Mouse (Mus musculus): ENCODE results near the gene Cemip2. TPM values are rescaled to one million over a fixed set of nuclear protein-coding genes. Genes with fewer than 3 reads are reported as not detected.

Cemip2 gene
- polyA plus RNA-seq, 1 experiment from 2014 or later: 63.1 TPM

- no peaks in the 10 kb centered on the region for H3K27me3 ChIP-seq (ENCODE audit: insufficient read depth, poor library complexity, severe bottlenecking)
- H3K27ac ChIP-seq: no peak overlapping the region
- no peak overlapping the region for H3K4me3 ChIP-seq
- DNase-seq (ENCODE audit: low spot score): no peak
- no peaks in the 10 kb centered on the region for H3K36me3 ChIP-seq
- no peaks in the 10 kb centered on the region for H3K9me3 ChIP-seq
- 0 out of 2 replicates have a peak, but pooled peaks cover 5% of the 10 kb centered on the region for H3K4me1 ChIP-seq
These were observed 16.5 kb upstream of the Cemip2 start for GRCm38 (mm10) chr19:21761676-21762075.

DNA sequence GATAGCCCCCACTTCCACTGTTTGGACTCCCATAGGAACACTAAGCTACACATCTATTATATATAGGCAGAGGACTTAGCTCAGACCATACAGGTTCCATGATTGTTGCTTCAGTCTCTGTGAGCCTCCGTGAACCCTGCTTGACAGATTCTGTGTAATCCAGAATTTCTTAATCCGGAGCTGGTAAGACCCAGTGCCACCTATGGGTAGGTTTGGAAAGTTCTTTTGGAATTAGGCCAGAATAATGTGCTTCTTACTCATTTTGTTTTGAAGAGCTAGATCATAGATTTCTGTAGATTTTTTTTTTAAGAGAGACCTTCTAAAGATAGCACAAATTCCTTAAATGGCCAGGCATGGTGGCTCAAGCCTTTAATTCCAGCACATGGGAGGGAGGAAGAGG lies 14.1 kb upstream of the Cemip2 start:
- Histone ChIP-seq H3K4me3 (no peak overlapping the region), H3K36me3 (no peaks in the 10 kb centered on the region), H3K27ac (no peak overlapping the region), H3K27me3 (ENCODE audit: insufficient read depth, poor library complexity, severe bottlenecking) (no peaks in the 10 kb centered on the region), H3K4me1 (peaks cover 8% of the 10 kb centered on the region; the same call in 1 of the 2 replicates), H3K9me3 (no peaks in the 10 kb centered on the region)
- WGBS: 72% methylated on average over 2 of the region's 2 CpGs
- DNase-seq (ENCODE audit: low spot score): no peak

DNA sequence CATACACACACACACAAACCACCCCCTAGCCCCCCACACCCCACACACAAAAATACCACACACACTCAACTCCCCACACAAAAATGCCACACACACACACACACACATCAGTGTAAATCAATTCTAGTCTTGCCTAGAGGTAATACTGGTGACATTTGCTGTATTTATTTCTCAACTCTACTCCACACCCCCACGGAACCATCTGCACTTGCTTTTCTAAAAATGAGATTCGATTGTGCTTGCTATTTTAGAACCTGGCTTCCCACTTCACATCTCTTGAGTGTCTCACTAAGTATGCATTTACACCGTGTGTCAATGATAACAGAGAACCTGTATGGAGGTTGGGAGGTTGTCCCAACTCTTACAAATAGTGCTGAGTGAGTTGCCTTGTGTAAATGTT lies 13.4 kb upstream of the Cemip2 start:
- WGBS: 46% methylated on average over 3 of the region's 3 CpGs
- Histone ChIP-seq H3K9me3 (no peaks in the 10 kb centered on the region), H3K36me3 (no peaks in the 10 kb centered on the region), H3K4me1 (peaks cover 8% of the 10 kb centered on the region; the same call in 1 of the 2 replicates), H3K27ac (no peak overlapping the region), H3K4me3 (no peak overlapping the region), H3K27me3 (ENCODE audit: insufficient read depth, poor library complexity, severe bottlenecking) (no peaks in the 10 kb centered on the region)
- DNase-seq (ENCODE audit: low spot score): no peak

DNA sequence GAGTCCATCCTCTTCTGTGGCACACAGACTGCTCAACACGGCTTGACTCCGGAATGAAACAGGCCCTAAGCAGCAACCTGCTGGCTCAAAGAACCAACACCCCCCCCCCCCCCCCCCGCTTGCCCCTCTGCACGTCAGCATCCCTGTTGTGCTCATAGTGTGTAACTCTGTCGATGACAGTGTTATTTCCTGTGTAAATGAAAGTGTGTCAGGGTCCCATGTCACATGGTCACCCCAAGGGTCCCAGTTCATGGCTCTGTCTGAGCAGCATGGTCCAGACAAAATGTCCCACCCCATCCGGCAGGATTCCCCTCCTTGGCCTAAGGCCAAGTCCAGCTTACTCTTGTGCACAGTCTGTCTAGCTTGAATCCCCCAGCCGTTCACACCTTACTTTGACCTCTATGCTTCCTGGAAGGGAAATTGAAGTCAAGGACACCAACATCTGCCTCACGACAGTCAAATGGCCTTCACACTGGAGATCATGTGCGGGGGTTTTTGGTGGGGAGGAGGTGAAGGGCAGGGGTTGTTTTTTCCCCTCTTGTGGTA lies 10.6 kb upstream of the Cemip2 start:
- WGBS: 77% methylated on average over 9 of the region's 9 CpGs
- no peak overlapping the region for H3K27ac ChIP-seq
- no peak overlapping the region for H3K4me3 ChIP-seq
- no peaks in the 10 kb centered on the region for H3K9me3 ChIP-seq
- H3K4me1 ChIP-seq: peaks cover 8% of the 10 kb centered on the region; the same call in 1 of the 2 replicates
- H3K36me3 ChIP-seq: no peaks in the 10 kb centered on the region
- no peak for DNase-seq (ENCODE audit: low spot score)
- no peaks in the 10 kb centered on the region for H3K27me3 ChIP-seq (ENCODE audit: insufficient read depth, poor library complexity, severe bottlenecking)

DNA sequence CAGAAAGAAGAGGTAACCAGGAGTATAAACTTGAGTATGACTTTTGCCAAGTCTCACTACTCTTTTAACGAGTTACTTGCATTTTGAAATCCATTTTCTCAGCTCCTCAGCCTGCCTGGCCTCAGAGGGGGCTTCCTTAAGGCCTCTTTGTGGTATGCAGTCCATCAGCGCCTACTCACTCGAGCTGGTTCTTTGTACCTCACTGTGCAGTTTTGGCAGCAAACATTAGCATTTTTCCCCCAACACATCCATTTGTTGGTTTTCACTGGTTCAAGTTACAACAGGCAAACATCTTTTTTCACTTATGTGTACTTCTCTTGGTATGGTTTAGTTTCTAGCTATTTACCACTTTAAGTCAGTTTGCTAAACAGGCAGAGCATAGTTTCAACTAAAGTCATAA lies 8.3 kb upstream of the Cemip2 start:
- 80% methylated on average over 3 of the region's 3 CpGs for WGBS
- H3K27me3 ChIP-seq (ENCODE audit: insufficient read depth, poor library complexity, severe bottlenecking): no peaks in the 10 kb centered on the region

DNA sequence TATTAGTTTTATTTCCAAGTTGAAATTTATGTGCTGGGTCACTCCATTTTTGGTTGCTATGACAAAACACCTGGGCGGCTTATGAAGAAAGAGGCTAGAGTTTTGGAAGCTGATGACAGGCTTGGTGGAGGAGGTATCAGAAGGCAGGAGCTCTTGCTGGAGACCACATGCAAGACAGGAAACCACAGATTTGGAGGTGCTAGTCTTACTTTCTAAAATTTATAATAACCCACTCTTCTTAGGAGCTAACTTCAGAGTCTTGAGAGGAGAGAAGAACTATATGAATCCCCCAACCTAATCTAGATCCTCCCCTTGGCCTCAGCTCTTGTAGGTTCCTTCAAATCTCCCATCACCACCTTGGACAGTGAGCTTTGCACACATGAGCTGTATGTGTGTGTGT lies 6.6 kb upstream of the Cemip2 start:
- peaks cover 9% of the 10 kb centered on the region for H3K4me1 ChIP-seq
- no peak for DNase-seq (ENCODE audit: low spot score)
- H3K9me3 ChIP-seq: no peaks in the 10 kb centered on the region
- 80% methylated on average over 1 of the region's 1 CpGs for WGBS
- no peaks in the 10 kb centered on the region for H3K27me3 ChIP-seq (ENCODE audit: insufficient read depth, poor library complexity, severe bottlenecking)
- no peak overlapping the region for H3K4me3 ChIP-seq
- H3K36me3 ChIP-seq: no peaks in the 10 kb centered on the region
- no peak overlapping the region for H3K27ac ChIP-seq

More for the DNA sequence above, 8.3 kb upstream of the Cemip2 start:
- no peaks in the 10 kb centered on the region for H3K9me3 ChIP-seq
- peaks cover 10% of the 10 kb centered on the region for H3K4me1 ChIP-seq
- no peak for DNase-seq (ENCODE audit: low spot score)
- H3K36me3 ChIP-seq: no peaks in the 10 kb centered on the region
- H3K27ac ChIP-seq: no peak overlapping the region
- H3K4me3 ChIP-seq: no peak overlapping the region

DNA sequence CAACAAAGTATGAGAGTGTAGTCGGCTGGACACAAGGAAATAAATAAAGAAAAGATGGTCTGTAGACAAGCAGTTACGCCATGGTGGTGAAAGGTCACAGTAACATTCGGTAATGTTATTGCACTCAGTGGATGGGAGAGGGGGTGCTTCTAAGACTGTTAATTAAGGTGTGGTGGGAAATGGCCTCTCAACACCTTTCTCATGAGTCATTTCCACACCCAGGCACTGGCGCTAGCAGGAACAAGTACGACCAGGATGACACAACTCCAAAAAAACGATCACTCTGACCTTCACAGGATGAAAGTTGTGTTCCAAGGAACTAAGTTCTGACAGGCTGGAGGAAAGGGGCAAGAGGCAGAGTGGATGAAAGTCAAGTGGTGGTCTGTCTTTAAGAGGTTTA lies 4.5 kb upstream of the Cemip2 start:
- Histone ChIP-seq H3K9me3 (no peaks in the 10 kb centered on the region), H3K4me3 (no peak overlapping the region), H3K27me3 (ENCODE audit: insufficient read depth, poor library complexity, severe bottlenecking) (no peaks in the 10 kb centered on the region), H3K27ac (no peak overlapping the region), H3K36me3 (no peaks in the 10 kb centered on the region), H3K4me1 (peaks cover 21% of the 10 kb centered on the region)
- DNase-seq (ENCODE audit: low spot score): no peak
- 42% methylated on average over 6 of the region's 6 CpGs for WGBS

DNA sequence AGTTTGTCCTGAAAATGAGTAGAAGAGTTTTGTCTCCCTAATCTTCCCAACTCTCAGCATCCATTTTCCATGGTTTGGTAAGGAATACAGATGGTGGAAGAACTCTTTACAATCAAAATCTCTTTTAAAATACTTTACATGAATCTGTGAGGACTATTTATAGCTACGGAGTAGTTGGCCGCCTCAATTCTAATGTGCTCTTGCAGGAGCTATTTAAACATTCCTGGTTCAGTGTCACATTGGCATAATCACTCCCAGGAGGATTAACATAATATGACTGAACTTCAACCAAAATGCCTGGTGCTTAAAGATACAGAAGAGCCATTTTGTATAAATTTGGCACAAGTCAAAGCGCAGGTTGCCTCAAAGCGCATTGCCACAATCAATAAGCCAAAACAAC lies 2.5 kb upstream of the Cemip2 start:
- DNase-seq (ENCODE audit: low spot score): no peak
- 76% methylated on average over 4 of the region's 4 CpGs for WGBS
- Histone ChIP-seq H3K36me3 (no peaks in the 10 kb centered on the region), H3K27me3 (ENCODE audit: insufficient read depth, poor library complexity, severe bottlenecking) (no peaks in the 10 kb centered on the region), H3K4me3 (no peak overlapping the region), H3K27ac (no peak overlapping the region), H3K4me1 (peaks cover 37% of the 10 kb centered on the region), H3K9me3 (no peaks in the 10 kb centered on the region)

- Histone ChIP-seq H3K36me3 (no peaks in the 10 kb centered on the region), H3K27ac (no peak overlapping the region), H3K4me1 (peaks cover 44% of the 10 kb centered on the region), H3K27me3 (ENCODE audit: insufficient read depth, poor library complexity, severe bottlenecking) (no peaks in the 10 kb centered on the region), H3K4me3 (no peak overlapping the region), H3K9me3 (no peaks in the 10 kb centered on the region)
- 75% methylated on average over 3 of the region's 3 CpGs for WGBS
- no peak for DNase-seq (ENCODE audit: low spot score)
These were observed 1.5 kb upstream of the Cemip2 start for GRCm38 (mm10) chr19:21776671-21777070.

- peak overlapping the region; percentile 95 for H3K4me3 ChIP-seq
- no peaks in the 10 kb centered on the region for H3K27me3 ChIP-seq (ENCODE audit: insufficient read depth, poor library complexity, severe bottlenecking)
- peak; percentile 81 for DNase-seq (ENCODE audit: low spot score)
- H3K4me1 ChIP-seq: peaks cover 50% of the 10 kb centered on the region
- H3K27ac ChIP-seq: peak overlapping the region; percentile 97
- H3K36me3 ChIP-seq: no peaks in the 10 kb centered on the region
- no peaks in the 10 kb centered on the region for H3K9me3 ChIP-seq
- WGBS: 20% methylated on average over 20 of the region's 20 CpGs
These were observed 891 bp upstream of the Cemip2 start for GRCm38 (mm10) chr19:21777171-21777731.

DNA sequence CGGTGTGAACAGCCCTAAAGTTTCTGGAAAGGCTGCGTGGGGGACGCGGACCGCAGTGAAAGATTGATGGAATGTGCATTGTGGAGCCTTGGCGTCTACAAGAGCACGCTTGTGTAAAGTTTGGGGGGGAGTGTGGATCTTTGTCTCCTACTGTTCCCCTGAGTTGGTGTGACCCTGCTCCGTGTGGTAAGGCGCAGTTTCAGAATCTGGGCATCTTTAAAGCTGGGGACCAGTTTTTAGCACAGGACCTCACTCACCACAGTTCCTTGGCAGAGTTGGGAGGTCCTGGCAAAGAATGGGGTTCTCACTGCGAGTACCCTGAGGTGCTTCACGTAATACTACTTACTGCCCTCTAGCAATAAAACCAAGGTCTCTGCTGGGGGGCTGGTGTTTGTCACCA lies 964 bp downstream of the Cemip2 start:
- H3K27ac ChIP-seq: peak overlapping the region; percentile 97
- no peak for DNase-seq (ENCODE audit: low spot score)
- H3K4me3 ChIP-seq: peak overlapping the region; percentile 95
- 0% methylated on average over 11 of the region's 11 CpGs for WGBS
- H3K36me3 ChIP-seq: 0 out of 2 replicates have a peak, but pooled peaks cover 3% of the 10 kb centered on the region
- H3K4me1 ChIP-seq: peaks cover 50% of the 10 kb centered on the region
- H3K27me3 ChIP-seq (ENCODE audit: insufficient read depth, poor library complexity, severe bottlenecking): no peaks in the 10 kb centered on the region
- no peaks in the 10 kb centered on the region for H3K9me3 ChIP-seq

- Histone ChIP-seq H3K9me3 (no peaks in the 10 kb centered on the region), H3K36me3 (0 out of 2 replicates have a peak, but pooled peaks cover 4% of the 10 kb centered on the region), H3K4me1 (peaks cover 64% of the 10 kb centered on the region), H3K27ac (no peak overlapping the region), H3K27me3 (ENCODE audit: insufficient read depth, poor library complexity, severe bottlenecking) (no peaks in the 10 kb centered on the region), H3K4me3 (peak overlapping the region; percentile 95)
- no peak for DNase-seq (ENCODE audit: low spot score)
- 35% methylated on average over 8 of the region's 8 CpGs for WGBS
These were observed 2.5 kb downstream of the Cemip2 start for GRCm38 (mm10) chr19:21780663-21781062.

DNA sequence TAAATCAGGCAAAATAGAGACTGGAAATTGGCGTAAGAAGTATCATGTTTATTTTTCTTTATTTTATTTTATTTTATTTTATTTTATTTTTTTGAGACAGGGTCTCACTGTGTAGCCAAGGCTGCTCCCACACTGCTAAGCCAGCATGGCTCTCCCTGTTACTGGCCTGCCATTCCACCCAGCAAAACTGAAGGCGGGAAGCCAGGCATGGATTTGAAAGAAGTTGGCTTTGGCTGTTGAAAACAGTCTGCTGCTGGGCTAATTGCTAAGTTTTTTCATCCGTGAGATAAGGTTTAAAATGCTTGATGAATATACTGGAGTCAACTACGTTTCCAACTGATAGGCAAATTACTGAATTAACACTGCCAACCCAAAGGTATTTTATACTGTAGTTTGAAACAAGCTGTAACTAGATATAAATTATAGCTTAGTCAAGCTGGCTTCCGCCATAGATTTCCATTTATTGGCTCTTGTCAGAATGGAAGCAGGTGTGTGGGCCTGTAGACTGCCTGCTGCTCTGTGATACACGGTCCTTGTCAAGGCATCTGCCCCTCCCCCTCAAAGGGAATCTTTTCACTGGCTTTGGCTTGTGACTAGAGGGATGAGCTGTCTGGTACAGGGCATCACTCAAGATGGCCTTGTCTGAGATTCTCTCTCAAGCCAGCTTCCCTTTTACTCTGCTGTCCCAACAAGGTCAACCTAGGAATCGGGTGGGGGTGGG lies 3.1 kb downstream of the Cemip2 start:
- Histone ChIP-seq H3K4me1 (peaks cover 66% of the 10 kb centered on the region), H3K27ac (peak overlapping the region; percentile 74; the same call in 1 of the 2 replicates), H3K27me3 (ENCODE audit: insufficient read depth, poor library complexity, severe bottlenecking) (no peaks in the 10 kb centered on the region)

More for the DNA sequence above, 3.1 kb downstream of the Cemip2 start:
- no peak for DNase-seq (ENCODE audit: low spot score)
- H3K36me3 ChIP-seq: 0 out of 2 replicates have a peak, but pooled peaks cover 7% of the 10 kb centered on the region
- peak overlapping the region; percentile 95 for H3K4me3 ChIP-seq
- H3K9me3 ChIP-seq: no peaks in the 10 kb centered on the region
- WGBS: 54% methylated on average over 7 of the region's 7 CpGs

Data from heart, embryonic 10.5 days (tissue).